Mouse (Mus musculus): ENCODE data around the gene Clec18a.
"Not testable (repeated sequence)": the region's sequence is repeated elsewhere in the genome, so short reads cannot be mapped to it uniquely, and the experiment has no call there.

The Clec18a gene

DNA sequence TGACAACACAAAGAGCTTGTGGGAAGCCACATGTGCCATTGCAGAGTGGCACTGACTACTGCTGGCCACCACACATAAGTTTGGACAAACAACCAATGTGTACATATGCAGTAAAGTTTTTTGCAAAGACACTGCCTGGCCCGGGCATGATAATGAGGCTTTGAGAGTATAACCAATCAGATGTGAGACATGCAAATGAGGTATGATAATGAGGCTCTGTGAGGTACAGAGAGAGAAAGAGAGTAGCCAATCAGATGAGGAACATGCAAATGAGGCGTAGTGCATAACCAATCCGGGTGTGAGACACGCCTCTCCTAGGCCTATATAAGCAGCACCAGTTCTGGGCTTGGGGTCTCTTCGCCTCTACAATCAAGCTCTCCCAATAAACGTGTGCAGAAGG lies at the start of gene Clec18a:
Clec18a (minus strand) TSS at position 101 of the 400 bp plus-strand sequence.
- DNase-seq: not testable (repeated sequence)

DNA sequence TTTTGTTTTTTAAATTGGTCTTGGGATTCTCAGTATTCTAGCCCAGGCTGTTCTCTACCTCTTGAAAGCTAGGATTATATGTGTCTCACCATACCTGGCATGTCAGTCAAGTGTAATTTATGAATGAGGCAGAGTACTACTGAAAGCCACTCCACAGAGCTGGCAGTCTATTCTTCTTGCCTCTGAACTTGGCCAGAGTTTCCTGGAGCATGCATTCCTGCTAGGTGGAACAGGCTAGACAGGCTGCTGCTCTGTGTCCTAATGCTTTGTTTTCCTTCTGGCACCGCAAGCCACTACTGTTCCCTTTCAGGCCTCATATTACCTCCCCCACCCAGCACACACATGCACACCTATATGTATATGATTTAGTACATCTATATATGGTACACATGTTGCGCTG lies 38.5 kb upstream of the Clec18a start:
- DNase-seq: no peak

DNA sequence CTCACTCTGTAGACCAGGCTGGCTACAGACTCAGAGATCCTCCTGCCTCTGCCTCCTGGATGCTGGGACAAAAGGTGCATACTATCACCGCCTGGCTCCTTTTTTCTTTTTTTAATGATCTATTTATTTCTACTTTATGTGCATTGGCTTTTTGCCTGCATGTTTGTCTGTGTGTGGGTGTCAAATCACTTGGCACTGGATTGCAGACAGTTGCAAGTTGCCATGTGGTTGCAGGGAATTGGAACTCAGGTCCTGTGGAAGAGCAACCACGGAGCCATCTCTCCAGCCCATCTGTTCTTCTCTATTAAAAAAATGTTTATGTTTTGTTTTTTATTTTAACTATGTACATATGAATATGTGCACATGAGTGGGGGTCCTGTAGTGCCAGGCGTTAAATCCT lies 27.3 kb upstream of the Clec18a start:
- no peak for DNase-seq

DNA sequence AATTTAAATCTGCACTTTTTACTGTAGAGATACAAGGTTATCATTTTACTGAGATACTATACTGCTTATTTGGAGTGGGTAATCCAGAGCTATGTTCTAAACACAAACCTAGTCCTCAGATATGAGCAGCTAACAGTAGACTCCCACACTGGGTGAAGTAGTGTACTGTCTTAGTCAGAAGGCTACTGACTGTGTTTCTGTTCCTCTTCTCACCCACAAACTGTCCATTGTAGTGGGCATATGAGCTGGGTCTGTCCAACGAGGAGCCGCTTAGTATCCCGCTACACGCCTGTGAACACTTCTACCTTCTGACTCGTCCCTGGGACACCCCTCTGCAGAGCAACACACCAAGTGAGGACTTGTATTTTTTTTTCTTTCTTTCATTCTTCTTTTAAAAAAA lies 22.7 kb upstream of the Clec18a start:
- DNase-seq: no peak

DNA sequence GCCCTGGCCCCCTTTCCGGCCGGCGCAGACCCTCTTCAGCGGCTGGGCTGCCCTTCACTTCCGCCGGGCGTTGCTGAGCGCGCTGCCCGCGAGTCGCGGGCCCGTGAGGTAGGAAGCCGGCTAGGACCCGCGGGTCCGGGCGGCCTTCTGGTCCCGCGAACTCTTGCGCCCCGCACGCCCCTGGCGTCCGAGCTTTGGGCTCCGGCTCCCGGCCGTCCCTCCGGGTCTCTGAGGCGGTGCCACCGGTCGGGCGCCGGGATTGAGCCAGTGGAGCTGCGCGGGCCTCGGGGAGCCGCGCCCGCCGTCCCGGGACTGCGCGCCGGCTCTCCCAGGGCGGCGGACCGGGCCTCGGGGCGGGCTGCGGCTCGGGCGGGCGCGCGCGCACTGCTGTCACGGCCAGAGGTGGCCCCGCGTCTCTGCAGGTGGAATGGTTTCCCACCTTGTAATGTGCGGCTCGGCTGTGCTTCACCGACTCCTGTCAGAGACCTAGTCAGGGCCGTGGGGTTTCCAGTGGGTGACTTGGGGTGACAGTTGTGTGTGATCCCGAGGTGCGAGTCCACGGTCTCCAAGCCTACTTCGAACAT lies 2.6 kb upstream of the Clec18a start:
- not testable (repeated sequence) for DNase-seq

DNA sequence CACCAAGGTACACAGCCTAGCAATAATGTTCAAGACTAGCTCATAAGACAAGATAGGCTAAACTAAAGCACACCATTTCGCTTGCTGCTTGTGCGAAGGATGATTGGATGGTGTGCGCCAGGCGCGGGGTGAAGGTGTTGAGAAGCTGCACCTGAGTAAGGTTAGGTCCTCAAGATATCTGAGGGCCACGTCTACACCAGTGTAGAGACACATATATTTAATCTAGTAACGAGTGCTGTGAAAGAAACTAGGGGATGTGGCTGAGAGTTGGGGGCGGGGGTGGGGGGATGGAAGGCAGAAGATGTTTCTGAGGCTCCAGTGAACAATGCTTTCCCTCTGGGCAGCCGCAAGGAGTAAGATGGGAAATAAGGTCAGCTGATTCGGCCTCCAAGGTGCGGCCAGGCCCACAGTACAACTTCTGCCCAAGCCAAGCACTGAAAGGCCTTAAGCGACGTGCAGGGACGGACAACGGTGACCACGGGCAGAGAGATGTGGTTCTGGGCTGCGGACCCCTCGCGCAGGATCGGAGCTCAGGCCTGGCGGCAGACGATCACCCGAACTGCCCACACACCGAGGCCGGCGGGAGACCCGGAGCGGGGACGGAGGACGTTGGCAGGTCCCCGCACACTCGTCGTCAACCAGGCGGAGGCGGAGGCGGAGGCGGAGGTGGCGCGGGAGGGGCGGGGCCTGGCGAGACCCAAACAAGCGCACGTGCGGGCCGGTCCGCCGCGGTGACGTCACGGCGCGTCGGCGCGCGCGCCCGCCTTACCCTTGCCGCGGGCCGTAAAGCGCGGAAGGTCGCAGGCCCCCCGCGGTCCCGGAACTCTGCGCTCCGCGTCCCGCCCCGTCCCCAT lies 1.9 kb upstream of the Clec18a start, which contains the start of gene Pdpr:
Pdpr (plus strand) TSS at position 766 of the 854 bp plus-strand sequence.
- DNase-seq: peak; percentile 90 to 93

DNA sequence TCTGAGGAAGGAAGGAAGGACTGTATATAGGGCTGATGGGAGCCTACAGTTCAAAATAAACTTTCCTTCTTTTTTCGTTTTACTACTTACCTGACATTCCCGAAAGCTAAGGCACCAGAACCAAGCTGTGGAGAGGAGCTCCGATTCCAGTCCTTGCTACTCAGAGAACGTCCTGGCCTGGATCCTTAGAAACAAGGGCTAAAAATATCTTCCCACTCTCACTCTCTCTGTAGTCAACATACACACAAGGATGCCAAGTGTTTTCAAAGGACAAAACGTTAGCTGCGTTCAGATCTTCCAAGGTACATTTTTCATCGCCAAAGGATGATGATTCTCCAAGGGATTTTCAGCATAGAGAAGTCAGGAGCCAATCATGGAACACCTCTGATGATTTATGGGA lies 520 bp downstream of the Clec18a start:
- DNase-seq: no peak

DNA sequence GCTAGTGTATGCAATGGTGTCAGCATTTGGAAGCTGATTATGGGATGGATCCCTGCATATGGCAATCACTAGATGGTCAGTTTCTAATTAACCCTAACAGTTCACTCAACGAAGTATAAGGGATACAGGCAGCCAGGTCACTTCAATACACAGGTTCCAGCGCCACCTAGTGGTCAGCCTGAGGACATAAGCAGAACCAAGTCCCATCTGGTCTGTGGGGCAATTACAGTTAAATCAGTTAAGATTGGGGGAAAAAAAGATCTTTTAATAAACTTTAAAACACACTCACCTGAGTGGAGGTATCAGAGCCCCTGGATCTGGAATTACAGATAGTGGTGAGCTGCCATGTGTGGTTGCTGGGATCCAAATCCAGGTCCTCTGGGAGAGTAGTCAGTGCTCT lies 2.1 kb downstream of the Clec18a start:
- DNase-seq: peak; percentile 35 to 55

DNA sequence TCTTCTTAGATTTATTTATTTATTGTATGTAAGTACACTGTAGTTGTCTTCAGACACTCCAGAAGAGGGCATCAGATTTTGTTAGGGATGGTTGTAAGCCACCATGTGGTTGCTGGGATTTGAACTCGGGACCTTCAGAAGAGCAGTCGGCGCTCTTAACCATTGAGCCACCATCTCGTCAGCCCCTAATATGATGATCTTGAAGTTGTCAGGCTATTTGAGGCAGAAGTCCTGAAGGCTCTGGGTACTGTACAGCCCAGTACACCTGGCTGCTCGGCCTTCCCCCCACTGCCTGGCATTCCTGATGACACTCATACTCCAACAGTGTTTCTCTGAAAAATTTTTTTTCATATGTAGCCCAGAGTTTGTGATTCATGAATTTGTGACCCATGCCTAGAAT lies 8.3 kb downstream of the Clec18a start:
- DNase-seq: not testable (repeated sequence)

DNA sequence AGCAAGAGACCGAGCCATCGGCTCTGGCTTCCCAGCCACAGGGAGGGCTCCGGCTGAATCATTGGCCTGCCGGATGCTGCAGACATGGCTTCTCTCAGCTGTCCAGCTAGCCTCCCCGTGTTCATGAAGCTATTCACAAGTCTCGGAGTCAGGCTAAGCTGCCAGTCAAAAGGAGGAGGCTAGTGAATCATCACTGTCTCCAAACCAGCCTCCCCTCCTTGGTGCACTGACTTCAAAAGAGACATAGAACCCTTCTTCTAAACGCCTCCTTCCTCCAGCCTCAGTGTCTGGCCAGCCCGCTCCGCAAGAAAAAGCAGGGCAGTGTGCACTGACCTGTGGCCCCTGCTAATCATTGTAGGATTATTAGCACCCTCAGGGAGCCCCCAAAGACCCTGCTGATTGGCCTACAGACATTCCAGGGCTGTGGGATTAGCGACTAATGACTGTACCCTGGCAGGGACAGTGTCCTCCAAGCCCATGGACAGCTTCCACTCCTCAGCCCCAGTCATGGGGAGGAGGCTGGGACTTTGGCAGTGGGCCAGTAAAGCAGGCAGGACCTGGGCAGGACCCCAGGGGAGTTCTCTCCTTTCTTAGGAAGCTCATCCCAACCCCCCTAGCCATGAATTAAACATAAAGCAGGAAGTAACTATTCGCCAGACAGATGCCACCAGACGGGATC lies 10.5 kb downstream of the Clec18a start:
- DNase-seq: no peak

DNA sequence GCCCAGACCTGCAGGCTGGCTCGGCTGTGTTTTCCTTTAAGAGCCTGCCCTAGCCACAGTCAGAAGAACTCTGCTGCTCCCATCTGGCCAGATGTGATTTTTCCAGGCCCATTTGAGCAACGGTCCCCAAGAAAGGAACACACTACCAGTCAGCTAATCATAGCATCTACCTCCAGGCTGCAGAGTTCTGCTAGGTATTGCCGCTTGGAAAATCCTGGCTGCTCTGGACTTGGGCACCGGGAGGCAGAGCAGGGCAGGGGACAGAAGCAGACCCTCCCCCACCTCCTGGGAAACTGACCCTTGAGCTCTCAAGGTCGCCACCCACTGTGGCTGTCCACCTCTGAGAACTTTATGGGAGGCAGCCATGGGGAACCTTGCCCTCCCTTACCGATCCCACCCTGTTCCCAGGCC lies 12.4 kb downstream of the Clec18a start:
- DNase-seq: peak; percentile 48 to 60

DNA sequence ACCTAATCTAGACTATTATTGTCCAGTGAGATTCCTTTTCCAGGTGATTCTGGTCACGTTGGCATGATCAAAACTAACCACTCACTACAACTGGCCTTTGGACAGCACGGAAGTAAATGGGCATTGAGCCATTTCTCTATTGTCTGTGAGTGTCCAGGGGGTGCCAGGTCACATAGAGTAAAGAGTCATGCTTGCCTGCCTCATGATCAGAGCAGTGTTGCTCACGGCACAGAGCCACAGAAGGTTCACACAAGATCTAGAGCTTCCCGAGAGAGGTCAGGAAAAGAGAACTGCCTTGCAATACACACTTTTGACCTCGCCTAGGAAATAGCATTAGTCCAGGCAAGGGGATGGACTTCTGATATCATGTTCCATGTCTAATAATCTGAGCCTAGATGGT lies 12.8 kb downstream of the Clec18a start:
- peak; percentile 39 to 48 for DNase-seq

DNA sequence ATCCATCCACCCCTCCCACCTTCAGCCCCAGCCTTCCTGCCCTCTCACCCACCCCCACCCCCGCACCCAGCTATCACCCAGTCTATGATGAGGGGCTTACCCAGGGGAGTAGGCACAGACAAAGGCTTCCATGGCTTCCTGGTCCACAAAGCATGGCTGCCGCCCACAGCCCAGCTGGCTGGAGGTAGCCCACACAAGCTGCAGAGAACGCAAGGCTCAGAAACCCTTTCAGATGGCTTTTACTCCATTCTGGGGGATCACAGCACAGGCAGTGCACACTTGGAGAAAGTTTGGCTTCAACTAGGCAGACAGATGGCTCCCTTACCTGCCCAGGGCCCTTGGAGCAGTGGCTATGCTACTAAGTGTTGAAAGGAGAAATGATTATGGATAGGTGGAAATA lies 16.3 kb downstream of the Clec18a start:
- DNase-seq: no peak

DNA sequence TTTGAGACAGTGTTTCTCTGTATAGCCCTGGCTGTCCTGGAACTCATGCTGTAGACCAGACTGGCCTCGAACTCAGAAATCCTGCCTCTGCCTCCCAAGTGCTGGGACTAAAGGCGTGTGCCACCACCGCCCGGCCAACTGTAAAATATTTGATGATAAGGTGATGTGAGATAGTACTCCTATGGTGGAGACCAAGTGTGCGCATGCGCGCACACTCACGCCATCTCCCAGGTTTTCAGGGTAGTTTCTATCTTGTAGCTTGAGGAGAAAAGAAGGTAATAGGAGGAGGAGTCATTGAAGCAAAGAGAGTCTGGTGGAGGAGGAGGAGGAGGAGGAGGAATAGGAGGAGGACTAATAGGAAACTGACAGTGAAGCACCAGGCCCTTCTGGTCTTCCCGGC lies 23.6 kb downstream of the Clec18a start:
- DNase-seq: not testable (repeated sequence)

DNA sequence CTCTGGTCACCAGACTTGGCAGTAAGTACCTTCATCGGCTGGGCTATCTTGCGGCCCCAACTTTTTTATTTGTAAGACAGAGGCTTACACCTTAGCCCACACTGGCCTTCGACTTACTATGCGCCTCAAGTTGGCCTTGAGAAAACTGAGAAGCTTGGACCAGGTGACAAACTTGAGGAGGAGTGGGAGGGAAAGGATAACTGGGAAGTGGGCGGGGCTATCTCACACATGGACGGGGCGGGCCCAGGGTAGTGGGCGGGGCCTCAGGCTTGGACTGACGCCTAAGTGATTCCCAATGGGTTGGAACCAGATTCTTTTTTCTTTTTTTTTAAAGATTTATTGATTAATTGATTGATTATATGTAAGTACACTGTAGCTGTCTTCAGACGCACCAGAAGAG lies 24.8 kb downstream of the Clec18a start:
- no peak for DNase-seq

DNA sequence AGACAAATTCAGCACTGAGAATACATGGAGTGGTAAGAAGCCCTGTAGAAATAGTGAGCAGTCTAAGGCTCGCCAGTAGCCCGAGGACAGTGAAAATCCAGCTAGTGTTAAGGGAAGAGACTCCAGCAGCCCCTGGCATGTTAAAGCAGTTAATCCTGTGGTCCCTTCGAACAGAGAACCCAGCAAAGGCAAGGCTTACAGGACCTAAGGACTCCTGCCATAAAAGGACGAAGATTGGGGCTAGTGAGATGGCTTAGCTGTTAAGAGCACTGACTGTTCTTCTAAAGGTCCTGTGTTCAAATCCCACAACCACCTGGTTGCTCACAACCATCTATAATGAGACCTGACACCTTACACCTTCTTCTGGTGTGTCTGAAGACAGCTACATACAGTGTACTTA lies 25.9 kb downstream of the Clec18a start:
- no peak for DNase-seq

DNA sequence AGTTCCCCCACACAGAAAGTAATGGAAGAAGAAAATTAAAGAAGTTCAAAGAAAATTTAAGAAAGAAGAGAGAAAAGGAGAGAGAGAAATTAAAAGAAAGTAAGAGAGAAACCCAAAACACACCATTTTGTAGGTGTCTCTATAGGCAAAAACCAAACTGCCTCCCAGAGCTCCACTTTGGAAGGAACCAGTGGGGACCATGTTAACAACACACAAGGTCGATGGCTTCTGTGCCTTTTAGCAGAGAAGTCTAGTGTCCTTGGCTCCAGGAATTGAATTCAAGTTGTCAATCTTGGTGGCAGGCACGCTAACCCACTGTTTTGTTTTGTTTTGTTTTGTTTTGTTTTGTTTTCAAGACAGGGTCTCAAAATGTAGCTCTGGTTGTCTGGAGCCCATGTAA lies 29.3 kb downstream of the Clec18a start:
- no peak for DNase-seq

DNA sequence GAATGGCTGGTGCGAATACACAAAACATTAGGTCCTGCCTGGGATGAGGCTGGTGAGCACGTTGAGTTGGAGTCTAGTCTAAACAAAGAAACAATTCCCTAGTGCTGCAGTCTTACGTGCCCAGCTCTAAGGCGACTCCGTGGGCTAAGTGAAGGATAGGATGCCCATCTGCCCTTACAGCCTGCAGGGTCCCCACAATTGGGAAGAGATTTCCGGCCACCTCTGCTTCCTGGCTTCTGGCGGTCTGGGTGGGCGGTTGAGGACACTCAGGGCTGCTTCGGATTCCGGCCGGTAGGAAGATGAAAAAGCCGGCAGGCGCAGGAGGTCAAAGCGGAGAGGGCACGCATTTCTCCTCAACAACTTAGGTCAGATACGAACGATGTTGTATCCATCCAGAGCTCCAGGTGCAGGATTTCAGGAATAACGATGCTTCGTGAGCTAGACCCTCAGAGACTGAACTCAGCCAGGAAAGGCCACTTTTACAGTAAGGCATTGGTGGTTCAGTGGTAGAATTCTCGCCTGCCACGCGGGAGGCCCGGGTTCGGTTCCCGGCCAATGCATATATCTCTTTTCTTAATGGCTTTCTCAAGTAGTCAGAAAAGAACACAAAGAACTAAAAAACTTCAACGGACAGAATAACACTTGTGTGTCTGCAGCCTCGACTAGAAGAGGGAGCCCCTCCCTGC lies 30.0 kb downstream of the Clec18a start:
- peak; percentile 62 to 84 for DNase-seq

DNA sequence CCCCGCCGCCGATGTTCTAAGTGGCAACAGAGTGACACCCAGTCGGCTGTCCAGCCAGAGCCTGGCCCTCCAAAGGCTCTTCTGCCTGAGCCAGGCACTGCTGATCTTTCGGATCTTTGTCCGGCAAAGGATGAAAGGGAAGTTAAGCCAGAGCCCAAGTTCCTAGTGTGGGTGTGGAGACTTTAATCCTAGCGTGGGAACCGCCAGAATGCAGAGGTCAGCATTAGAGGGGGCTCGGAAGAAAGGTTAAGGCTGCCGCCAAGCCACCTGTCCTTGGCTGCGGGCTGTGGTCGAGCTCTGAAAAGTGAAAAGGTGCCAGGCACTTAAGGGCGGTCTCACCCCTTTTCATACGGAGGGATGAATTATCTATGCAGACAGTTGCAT lies 30.5 kb downstream of the Clec18a start:
- no peak for DNase-seq

DNA sequence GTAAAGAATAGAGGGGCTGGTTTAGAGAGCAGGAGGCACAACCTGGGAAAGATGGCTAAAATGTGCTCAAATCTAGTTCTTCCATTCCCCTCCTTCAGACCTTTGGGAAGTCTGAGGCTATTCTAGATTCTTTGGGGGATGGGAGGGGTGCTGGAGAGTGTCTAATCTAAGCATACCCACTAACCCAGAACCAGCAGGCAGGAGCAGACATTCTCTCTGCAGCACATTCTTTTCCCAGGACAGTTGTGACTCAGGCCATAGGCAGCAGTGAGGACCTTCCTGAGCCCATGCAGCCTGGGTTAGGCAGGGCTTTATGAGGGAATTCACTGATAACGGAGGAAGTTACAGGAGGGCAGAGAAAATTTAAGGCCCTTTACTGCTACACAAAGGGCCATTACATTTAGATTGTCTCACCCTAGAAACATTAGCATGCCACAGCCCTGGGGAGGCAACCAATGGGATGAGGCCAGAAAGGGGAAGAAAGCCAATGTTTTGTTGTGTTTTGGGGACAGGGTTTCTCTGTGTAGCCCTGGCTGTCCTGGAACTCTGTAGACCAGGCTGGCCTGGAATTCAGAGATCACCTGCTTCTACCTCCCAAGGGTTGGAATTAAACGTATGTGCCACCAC lies 33.2 kb downstream of the Clec18a start:
- DNase-seq: no peak

DNA sequence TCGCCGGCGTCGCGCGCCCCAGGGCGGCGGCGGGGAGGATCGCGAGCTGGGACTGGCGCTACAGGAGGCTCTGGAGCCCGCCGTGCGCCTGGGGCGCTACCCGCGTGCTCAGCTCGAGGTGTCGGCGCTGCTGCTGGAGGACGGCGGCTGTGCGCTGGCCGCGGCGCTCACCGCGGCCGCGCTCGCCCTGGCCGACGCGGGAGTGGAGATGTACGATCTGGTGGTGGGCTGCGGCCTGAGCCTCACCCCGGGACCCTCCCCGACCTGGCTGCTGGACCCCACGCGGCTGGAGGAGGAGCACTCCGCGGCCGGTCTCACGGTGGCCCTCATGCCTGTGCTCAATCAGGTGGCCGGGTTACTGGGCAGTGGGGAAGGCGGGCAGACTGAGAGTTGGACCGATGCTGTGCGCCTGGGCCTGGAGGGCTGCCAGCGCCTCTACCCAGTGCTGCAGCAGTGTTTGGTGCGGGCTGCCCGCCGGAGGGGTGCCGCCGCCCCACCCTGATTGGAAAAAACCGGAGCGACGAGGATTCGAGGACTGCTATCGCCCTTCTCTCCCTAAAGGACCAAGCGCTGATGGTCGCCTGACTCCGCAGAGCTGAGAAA lies 35.4 kb downstream of the Clec18a start:
- DNase-seq: peak; percentile 37 to 38

DNA sequence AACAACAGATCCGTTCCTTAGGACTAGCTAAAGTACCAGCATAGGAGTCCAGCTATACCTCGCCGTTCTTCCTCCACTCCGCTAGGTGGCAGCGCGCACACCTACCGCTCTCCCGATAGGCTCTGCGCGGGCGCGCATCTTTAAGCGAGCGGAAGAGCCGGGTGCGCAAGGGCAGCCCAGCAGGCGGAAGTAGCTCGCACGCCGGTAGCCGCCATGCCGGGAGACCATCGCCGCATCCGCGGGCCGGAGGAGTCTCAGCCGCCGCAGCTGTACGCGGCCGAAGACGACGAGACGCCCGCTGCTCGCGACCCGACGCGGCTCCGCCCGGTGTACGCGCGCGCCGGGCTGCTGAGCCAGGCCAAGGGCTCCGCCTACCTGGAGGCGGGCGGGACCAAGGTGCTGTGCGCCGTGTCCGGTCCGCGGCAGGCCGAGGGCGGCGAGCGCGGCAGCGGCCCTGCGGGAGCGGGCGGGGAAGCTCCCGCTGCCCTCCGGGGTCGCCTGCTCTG lies 36.0 kb downstream of the Clec18a start, which contains the start of gene Exosc6:
Exosc6 (plus strand) TSS at position 182 of the 506 bp plus-strand sequence.
- DNase-seq: peak; percentile 89 to 90

Data from kidney, adult 8-10 months (tissue).